Mouse (Mus musculus): ENCODE measurements at regions not wholly inside any gene's neighbourhood (a gene's known extent, or its start where the extent isn't known, plus 50 kb on each side); places are given as distances from the start of the nearest gene placed in this dataset.

DNA sequence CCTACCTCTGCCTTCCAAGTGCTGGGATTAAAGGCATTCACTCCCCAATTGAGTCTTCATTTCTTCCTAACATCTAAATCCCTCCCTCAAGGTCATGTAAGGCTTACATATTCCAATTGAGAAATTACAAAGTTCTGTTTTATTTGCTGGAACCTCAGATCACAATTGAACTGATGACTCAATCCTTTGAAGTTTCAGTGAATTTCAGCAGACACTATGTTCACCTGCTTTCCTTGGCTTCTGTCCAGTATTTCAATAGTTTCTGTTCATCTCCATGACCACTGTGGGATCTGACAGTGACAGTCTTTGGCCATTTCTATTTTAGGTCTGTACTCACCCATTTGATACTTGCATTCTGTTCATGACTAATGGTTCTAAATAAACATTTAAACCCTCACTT, 241.9 kb upstream of the Cdh12 start:
- DNase-seq (ENCODE audit: low spot score in 2 of 2): no peak

DNA sequence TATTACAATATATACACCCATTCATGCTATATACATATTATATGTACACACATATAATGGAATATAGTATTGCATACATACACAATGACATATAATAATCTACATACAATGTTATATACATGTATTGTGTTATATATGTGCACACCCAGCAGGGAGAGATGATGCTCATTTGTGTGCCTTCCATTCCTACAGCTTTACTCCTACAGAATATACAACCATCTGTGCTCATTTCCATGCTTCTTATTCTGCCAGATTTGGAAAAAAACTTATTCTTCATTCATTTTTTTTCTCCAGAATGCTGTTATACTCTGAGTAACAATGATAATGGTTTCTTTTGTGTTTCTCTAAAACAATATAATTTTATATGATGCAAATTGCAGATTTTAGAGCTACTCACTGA, 227.0 kb upstream of the Cdh12 start:
- DNase-seq (ENCODE audit: low spot score in 2 of 2): no peak

DNA sequence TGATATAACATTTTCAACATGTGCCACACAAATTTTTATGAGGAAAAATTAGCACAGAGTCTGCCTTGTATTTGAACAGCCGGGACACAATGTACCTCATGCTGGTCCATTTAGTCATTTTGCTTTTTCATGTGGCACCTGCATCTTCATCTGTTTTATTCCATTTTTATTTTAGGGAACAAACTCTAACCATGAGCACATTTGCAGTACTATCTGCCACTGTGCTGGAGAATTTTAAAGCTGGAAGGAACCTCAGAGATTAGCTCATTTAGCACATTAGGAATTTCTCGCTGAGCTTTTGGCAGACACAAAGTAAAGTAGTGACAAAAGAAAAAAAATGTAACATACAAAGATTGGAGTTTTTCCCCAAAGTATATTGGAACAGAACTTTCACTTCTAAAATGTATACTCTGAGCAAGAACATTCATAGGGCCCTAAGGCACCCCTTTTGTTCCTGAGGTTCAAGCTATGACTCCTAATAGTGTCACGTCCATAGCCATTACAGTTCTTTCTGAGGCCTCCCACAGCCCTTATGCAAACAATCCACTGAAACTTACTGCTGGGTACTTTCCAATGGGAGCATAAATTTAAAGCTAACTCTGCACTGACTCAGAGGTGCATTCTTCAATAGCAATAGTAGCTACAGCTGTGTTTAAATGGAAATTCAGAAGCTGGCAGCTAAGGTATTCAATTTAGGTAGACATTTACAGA, 225.6 kb upstream of the Cdh12 start:
- peak; percentile 6 to 28 for DNase-seq (ENCODE audit: low spot score in 2 of 2)

DNA sequence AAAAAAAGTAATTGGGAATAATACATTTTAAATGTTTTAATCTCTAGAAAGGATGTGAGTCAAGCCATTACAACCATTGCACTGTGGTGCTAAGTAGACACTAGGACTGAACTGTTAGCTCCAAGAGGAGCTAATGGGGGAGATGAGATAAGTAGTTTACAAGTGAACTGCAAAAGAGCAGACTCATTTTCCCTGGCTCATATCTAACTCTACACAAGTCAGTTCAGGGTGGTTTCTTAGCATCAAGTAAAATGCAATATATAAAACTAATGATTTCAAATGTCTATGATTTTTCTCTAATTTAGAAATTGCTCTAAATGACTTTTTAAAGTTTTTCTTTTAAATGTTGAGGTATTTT, 225.1 kb upstream of the Cdh12 start:
- no peak for DNase-seq (ENCODE audit: low spot score in 2 of 2)

DNA sequence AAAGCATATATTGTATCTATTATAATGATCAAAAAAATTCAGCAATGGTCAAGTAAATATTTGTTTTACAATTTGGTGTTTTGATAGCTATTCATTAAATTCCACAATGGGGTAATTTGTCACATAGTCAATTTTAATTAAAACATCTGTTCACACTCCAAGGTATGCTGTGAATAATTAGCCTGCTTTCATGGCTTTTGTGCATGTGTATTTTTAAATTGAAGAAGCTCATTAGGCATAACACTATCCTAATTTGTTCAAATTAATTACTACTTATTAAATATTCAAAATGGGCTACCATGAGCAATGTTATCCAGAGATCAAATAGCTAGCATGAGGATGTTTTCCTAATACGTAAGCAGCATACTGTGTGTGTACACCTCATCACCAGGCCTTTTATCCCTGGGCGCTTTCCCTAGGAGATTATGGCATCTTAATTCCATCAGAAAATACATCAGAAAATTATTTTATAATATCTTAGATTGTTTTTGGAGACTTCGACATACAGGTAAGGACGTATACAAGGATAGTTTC, 183.6 kb upstream of the Cdh12 start:
- no peak for DNase-seq (ENCODE audit: low spot score in 2 of 2)

DNA sequence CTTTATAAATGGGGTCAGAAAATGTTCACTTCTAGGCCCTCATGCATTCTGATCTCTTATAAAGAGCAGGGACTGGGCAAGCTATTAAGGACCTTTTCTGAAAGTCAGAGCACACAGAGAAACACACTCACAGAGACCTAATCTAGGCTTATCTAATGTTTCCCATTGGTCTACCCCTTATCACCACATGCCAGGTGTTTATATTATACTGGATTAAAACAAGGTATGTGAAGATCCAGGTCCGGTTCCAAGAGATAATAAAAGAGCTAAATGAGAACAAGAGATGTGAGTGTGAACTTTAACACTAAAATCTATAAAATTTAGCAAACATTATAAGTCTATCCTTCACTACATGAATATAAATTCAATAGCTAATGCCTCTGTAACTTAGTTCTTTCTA, 135.1 kb upstream of the Cdh12 start:
- no peak for DNase-seq (ENCODE audit: low spot score in 2 of 2)

DNA sequence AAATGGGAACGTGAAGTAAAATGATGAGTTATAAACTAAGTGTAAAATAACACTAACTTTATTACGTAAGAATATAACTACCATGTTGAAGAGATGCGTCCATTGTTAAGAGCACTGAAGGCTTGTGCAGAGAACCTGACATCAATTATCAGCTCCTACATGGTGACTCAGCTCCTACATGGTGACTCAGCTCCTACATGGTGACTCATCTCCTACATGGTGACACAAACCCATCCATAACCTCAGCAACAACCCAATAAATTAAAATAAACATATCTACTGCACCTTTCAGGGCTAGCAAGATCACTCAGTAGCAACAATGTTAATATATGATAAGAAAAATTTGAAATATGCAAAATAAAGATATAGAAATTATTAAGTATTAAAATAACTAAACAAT, 125.5 kb upstream of the Cdh12 start:
- no peak for DNase-seq (ENCODE audit: low spot score in 2 of 2)
